ENCODE assay signal across 12 mouse cellular contexts in the genomic region with DNA sequence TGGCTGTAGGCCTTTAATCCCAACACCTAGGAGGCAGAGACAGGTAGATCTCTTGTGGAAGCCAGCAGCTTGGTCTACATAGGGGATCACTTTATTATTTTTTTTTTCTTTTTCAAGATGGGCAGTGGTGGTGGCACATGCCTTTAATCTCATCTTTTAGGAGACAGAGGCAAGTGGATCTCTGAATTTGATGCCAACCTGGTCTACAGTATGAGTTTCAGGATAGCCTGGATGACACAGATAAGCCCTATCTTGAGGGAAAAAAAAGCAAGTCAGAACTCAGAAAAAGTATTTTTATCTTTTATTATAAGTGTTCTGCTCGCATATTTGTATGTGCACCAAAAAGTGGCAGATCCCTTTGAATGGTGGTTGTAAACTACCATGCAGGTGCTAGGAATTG.
"Had no signal": no experiment of that assay in that cellular context is flagged by ENCODE, and none has a peak within 500 bp of the region (broad histone marks: within the 10 kb centered on the region; RNA-seq: fewer than 3 reads in every experiment).

No protein-coding gene starts in this region.

- H3K9me3 ChIP-seq: kidney, embryonic 15.5 days; limb, embryonic 10.5 days; midbrain, embryonic 15.5 days had no signal

- H3K9ac ChIP-seq: kidney, embryonic 15.5 days; midbrain, embryonic 15.5 days had no signal

- H3K27me3 ChIP-seq: kidney, embryonic 15.5 days; midbrain, embryonic 15.5 days had no signal

- H3K4me3 ChIP-seq: kidney, embryonic 15.5 days; limb, embryonic 10.5 days; midbrain, embryonic 15.5 days had no signal

- DNase-seq: kidney, adult 2 months; kidney, postnatal 14 days; lung, adult 2 months; lung, postnatal 36 days; right cerebral cortex, adult 18-20 months; thymus, postnatal 4 days had no signal

- H3K4me1 ChIP-seq: limb, embryonic 10.5 days had no signal

- H3K4me2 ChIP-seq: kidney, embryonic 15.5 days; midbrain, embryonic 11.5 days; midbrain, embryonic 15.5 days had no signal

- ATAC-seq: lung, postnatal 0 days; midbrain, embryonic 15.5 days had no signal

- H3K27ac ChIP-seq: kidney, embryonic 15.5 days; limb, embryonic 10.5 days; midbrain, embryonic 15.5 days; stomach, postnatal 0 days had no signal
